ENCODE assay signal across 14 mouse cellular contexts in genomic region chr1:80728183-80728582, GRCm38 (mm10). TPM values are rescaled to one million over a fixed set of nuclear protein-coding genes. Genes with fewer than 3 reads are reported as not detected.
DNase-seq lines count a peak whose midpoint lies in the region; ATAC-seq lines count a peak whose summit lies in the region.
"Had no signal": no experiment of that assay in that cellular context is flagged by ENCODE, and none has a peak within 500 bp of the region (broad histone marks: within the 10 kb centered on the region; RNA-seq: fewer than 3 reads in every experiment).

No protein-coding gene starts in this region.

- no peaks in the 10 kb centered on the region for H3K4me1 ChIP-seq in hindbrain, embryonic 15.5 days (replicated peaks)
- H3K4me1 ChIP-seq in hindbrain, embryonic 10.5 days (replicated peaks): no peaks in the 10 kb centered on the region
- H3K4me1 ChIP-seq in embryonic facial prominence, embryonic 10.5 days: 0 out of 2 replicates have a peak, but pooled peaks cover 3% of the 10 kb centered on the region
- H3K4me1 ChIP-seq: hindbrain, embryonic 12.5 days; stomach, embryonic 15.5 days had no signal

- no peak overlapping the region for H3K27ac ChIP-seq in hindbrain, embryonic 15.5 days (replicated peaks)
- H3K27ac ChIP-seq in hindbrain, embryonic 10.5 days: no peak overlapping the region
- H3K27ac ChIP-seq in embryonic facial prominence, embryonic 10.5 days (replicated peaks): no peak overlapping the region
- H3K27ac ChIP-seq: hindbrain, embryonic 12.5 days; kidney, postnatal 0 days; liver, embryonic 14.5 days; stomach, embryonic 15.5 days had no signal

- no peaks in the 10 kb centered on the region for H3K9me3 ChIP-seq in hindbrain, embryonic 15.5 days
- H3K9me3 ChIP-seq in hindbrain, embryonic 10.5 days: no peaks in the 10 kb centered on the region
- no peaks in the 10 kb centered on the region for H3K9me3 ChIP-seq in embryonic facial prominence, embryonic 10.5 days
- H3K9me3 ChIP-seq: hindbrain, embryonic 12.5 days; stomach, embryonic 15.5 days had no signal

- no peak for DNase-seq in hindbrain, embryonic 10.5 days (ENCODE audit: low spot score)
- peak; percentile 89 for DNase-seq in CD4-positive helper T cell, adult 2 months (ENCODE audit: low read depth, low spot score)
- DNase-seq in R1 (ENCODE audit: low read depth, low spot score): peak; percentile 27
- DNase-seq in embryonic facial prominence, embryonic 10.5 days (ENCODE audit: low spot score): no peak
- no peak for DNase-seq in adrenal gland, adult 8-10 months
- DNase-seq: adrenal gland, postnatal 10 days had no signal

- 60% methylated on average over 1 of the region's 1 CpGs for whole genome bisulfite sequencing in hindbrain, embryonic 15.5 days
- 56% methylated on average over 1 of the region's 1 CpGs for WGBS in hindbrain, embryonic 10.5 days
- 61% methylated on average over 1 of the region's 1 CpGs for WGBS in embryonic facial prominence, embryonic 10.5 days

- no peaks in the 10 kb centered on the region for H3K36me3 ChIP-seq in hindbrain, embryonic 15.5 days
- no peaks in the 10 kb centered on the region for H3K36me3 ChIP-seq in hindbrain, embryonic 10.5 days
- H3K36me3 ChIP-seq in embryonic facial prominence, embryonic 10.5 days (replicated peaks): no peaks in the 10 kb centered on the region
- H3K36me3 ChIP-seq: G1E; hindbrain, embryonic 12.5 days; stomach, embryonic 15.5 days had no signal

- no peaks in the 10 kb centered on the region for H3K27me3 ChIP-seq in hindbrain, embryonic 15.5 days
- no peaks in the 10 kb centered on the region for H3K27me3 ChIP-seq in hindbrain, embryonic 10.5 days (ENCODE audit: insufficient read depth, poor library complexity, severe bottlenecking)
- H3K27me3 ChIP-seq in embryonic facial prominence, embryonic 10.5 days (replicated peaks; ENCODE audit: low read depth, poor library complexity, severe bottlenecking): no peaks in the 10 kb centered on the region
- H3K27me3 ChIP-seq: hindbrain, embryonic 12.5 days; stomach, embryonic 15.5 days had no signal

- ATAC-seq in hindbrain, embryonic 15.5 days (ENCODE audit: low FRiP score, low read depth): 0 out of 2 replicates have a peak, but pooled peaks have one; percentile 38
- ATAC-seq in monocyte, adult 5-6 weeks (replicated peaks; ENCODE audit: insufficient number of reproducible peaks, low FRiP score, low TSS enrichment, poor library complexity, severe bottlenecking): peak; percentile 62; the same call in 1 of the 2 replicates
- ATAC-seq: forebrain, embryonic 14.5 days had no signal

- no peak overlapping the region for H3K9ac ChIP-seq in hindbrain, embryonic 15.5 days
- H3K9ac ChIP-seq: hindbrain, embryonic 12.5 days; liver, embryonic 14.5 days; stomach, embryonic 15.5 days had no signal

- H3K4me3 ChIP-seq in hindbrain, embryonic 15.5 days: no peak overlapping the region
- H3K4me3 ChIP-seq in hindbrain, embryonic 10.5 days: no peak overlapping the region
- H3K4me3 ChIP-seq in embryonic facial prominence, embryonic 10.5 days: no peak overlapping the region
- H3K4me3 ChIP-seq: hindbrain, embryonic 12.5 days; stomach, embryonic 15.5 days had no signal

- no peak overlapping the region for H3K4me2 ChIP-seq in hindbrain, embryonic 15.5 days
- H3K4me2 ChIP-seq: hindbrain, embryonic 12.5 days; stomach, embryonic 15.5 days had no signal

RNA-seq across cellular contexts. Expression of gene Dock10, which starts 30.1 kb away (rescaled TPM):
- polyA plus RNA-seq in hindbrain, embryonic 15.5 days (2015; fragmentation: Nextera tagmentation; extraction: Ambion mirVana): 5.5 and 5.7 TPM in 2 replicates
- polyA plus RNA-seq in hindbrain, embryonic 10.5 days (2016; fragmentation: Nextera tagmentation; extraction: Ambion mirVana): 3.1 and 3.3 TPM in 2 replicates
- total RNA-seq in monocyte, adult 5-6 weeks (2017): 171 to 265 TPM (median 188 TPM) in 3 replicates
- 1.8 and 3.2 TPM in 2 replicates for polyA plus RNA-seq in embryonic facial prominence, embryonic 10.5 days (2016; fragmentation: Nextera tagmentation; extraction: Ambion mirVana)
- total RNA-seq in adrenal gland, adult 8-10 months (2022): 10 to 100 TPM; 22.1 to 47.6 (median 36.8) TPM
- polyA plus RNA-seq: G1E had no signal

Comparison
In these comparisons a context has a peak if more than half of its experiments do, and no peak if none do; other contexts are left out.
1. DNase-seq: peak in CD4-positive helper T cell, adult 2 months (single experiment) and R1 (single experiment); none in hindbrain, embryonic 10.5 days (single experiment), embryonic facial prominence, embryonic 10.5 days (single experiment) and adrenal gland, adult 8-10 months (single experiment).